Mouse (Mus musculus) layer of hippocampus, postnatal 10 days (tissue): Measurements from ENCODE around the gene Dazap1. TPM values are rescaled to one million over a fixed set of nuclear protein-coding genes. Genes with fewer than 3 reads are reported as not detected.
A peak's percentile ranks its signal among the peaks of the same experiment; 100 is the strongest.

Experiments
- DNase-seq, 2 experiments: peaks; one replicate each; pipeline ENCODE4 v3.0.0; 2021; ENCODE audit warnings: low spot score in 2 of 2
- microRNA-seq, 2 experiments: library from miRNA; unstranded; fragments of <30 nt; microRNA quantifications; one replicate each; pipeline ENCODE4 v1.2.0; 2021
- total RNA-seq, 2 experiments: library from RNA; stranded (reverse); gene quantifications; 2 replicates each; pipeline ENCODE4 v1.2.3; 2021

Dazap1 gene
- total RNA-seq, 2 experiments from 2014 or later, result 94.6 to 96.3 TPM

- DNase-seq, result no peak
Observed at GRCm38 (mm10) chr10:80321014-80321669, 59.9 kb downstream of the Dazap1 start.

DNA sequence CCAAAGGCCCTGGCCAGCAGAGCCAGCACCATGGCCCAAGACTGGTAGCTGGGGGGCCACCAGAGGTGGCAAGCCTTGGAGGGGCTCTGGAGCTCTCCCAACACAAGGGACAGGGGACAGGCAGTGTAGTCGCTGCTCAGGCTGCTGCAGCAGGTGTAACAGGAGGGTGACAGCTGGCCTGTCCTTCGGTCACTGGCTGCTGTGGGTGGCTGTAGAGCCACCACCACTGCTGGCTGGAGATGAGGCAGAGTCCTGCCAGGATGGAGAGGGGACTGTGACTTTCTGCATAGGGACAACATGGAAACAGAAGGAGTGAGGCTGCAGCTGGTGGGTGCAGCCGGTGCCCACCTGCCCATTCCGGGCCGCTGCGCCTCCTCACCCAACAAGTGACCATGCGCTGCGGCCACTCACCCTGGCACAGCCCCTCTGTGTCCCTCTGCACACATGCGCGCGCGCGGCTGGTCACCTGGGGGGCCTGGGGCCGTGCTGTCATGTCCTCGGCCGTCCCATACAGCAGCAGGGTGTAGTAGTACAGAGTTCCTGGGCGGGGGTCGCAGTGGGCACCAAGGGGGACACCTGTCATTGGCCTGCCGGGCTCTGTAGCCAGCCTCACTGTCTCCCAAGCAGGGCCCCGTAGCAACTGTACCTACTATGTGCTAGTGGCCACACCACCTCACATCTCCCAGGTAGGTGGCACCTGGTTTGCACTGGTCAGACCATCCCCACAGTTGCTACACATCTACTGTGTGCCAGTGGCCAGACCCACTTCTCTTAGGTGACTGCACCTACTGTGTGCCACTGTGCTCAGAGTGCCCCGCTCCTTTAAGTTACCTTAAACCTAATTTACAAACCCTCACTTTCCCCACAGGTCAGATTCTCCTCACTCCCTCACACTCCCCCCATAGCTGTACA is 60.6 kb downstream of the Dazap1 start:
- DNase-seq, result no peak

- DNase-seq, result peak in 1 of 2 experiments; percentile 46
Observed at GRCm38 (mm10) chr10:80322811-80323211, 61.5 kb downstream of the Dazap1 start.

GRCm38 (mm10) chr10:80323261-80324119 is 62.2 kb downstream of the Dazap1 start:
- DNase-seq, result peak in 1 of 2 experiments; percentile 65

- no peak for DNase-seq
Observed at GRCm38 (mm10) chr10:80324120-80325037, 63.1 kb downstream of the Dazap1 start.

- DNase-seq, result no peak
Observed at GRCm38 (mm10) chr10:80325045-80325444, 63.8 kb downstream of the Dazap1 start.

DNA sequence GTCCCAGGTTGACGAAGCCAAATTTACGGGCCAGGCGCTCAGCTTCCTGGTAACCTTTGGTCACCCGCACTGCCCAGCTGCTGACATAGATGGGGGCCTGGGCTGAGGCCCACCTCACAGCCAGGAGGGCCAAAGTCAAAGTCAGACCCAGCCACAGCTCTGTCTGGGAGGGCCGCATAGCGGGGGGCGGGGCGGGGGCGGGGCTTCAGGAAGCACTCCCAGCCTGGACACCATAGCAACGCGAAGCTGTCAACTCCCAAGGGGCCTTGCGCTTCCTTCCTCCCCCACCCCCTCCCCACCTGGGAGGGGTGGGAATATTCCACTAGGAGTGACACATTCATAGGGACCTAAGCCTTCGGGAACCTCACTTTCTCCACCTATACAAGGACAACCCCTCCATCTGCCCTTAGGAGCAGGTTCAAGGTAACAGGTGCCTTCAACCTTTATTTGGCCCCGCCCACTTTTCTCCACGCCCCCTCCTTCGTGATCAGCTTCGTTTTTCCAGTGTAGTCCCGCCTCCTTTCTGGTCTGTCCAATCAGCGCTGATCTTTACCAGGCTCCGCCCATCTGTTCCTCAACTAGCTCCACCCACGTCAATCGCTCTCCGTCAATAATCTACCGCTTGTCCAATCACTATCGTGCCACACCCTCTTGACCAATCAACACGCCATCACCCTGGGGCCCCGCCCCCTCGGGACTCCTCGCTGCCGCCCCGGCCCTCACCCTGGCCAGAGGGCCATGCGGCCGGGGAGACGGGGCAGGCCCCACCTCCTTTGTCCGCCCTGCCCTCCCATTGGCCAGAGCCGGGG is 68.2 kb downstream of the Dazap1 start, which contains the start of the genes Pcsk4 and Reep6:
Gene Pcsk4, minus strand, starts transcription at position 226 of the 809 bp plus-strand sequence.
Gene Reep6, plus strand, starts transcription at position 681 of the 809 bp plus-strand sequence.
- DNase-seq, result peak; percentile 97 to 98

DNA sequence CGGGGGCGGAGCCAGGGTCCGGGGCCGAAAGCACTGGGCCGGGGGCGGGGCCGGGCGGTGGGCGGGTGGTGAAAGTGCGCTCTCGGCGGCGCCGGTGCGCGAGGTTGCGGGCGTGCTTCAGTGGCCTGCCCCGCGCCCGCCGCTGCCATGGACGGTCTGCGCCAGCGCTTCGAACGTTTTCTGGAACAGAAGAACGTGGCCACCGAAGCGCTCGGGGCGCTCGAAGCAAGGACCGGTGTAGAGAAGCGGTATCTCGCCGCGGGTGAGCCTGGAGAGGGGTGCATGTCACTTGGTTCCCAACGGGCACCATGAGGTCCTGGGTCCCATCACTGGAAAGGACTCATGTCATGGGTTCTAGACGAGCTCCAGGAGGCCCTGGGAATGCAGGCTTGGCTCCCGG is 68.8 kb downstream of the Dazap1 start:
- DNase-seq, result no peak

DNA sequence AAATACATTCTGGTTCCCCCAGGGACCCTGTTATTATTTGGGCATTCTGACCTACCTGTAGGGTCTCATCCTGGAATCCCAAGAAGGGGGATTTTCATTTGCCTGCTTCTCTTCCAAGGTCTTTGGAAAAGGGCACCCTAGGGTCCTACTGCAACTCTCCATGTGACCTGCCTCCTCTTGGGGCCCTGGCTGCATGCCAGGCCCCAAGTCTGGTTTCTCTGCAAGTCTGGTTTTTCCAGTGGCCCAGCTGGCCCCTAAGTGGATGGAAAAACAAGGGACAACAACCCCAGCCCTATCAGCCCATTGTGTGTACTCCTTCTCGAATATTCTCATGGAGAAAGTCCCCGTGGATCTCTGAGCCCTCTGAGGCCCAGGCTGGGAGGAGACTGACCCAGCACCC is 69.6 kb downstream of the Dazap1 start:
- DNase-seq, result no peak

DNA sequence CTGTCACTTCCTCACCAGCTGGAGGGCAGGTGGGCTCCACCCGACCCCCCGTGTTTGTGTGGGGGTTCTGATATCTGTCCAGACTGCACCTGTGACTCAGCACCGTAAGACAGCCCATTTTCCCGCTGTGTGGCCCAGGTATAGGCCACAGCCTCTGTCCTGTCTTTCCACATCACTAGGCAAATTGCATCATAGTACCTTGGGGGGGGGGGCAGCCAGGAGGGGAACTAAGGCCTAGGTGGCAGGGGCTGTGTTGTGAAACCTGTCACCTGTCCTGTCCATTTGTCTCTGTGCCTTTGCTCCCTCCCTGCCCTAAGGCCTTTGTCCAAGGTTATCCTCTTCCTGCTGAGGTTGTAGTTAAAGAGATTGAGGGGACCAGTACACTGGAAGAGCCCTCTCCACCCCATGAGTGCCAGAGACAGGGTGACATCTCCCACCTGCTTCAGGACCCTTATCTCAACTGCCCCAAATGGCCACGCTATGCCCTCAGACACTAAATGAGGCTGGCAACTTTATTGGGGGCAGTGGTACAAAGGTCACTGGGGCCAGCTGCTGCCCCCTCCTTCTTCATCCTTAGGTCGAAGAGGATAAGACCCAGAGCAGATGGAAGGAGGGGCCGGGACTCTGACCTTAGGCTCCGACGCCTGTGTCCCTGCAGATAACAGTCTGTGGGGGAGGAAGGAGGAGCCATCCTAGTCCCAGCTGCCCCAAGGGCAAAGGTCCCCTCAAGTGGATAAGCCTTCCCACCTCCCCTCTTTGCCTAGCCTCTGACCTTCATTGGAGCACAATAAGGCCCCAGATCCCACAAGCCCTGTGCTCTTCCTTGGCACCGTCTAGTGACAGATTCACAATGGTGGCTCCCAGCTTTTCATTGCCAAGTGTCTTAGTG is 70.6 kb downstream of the Dazap1 start:
- DNase-seq, result no peak

DNA sequence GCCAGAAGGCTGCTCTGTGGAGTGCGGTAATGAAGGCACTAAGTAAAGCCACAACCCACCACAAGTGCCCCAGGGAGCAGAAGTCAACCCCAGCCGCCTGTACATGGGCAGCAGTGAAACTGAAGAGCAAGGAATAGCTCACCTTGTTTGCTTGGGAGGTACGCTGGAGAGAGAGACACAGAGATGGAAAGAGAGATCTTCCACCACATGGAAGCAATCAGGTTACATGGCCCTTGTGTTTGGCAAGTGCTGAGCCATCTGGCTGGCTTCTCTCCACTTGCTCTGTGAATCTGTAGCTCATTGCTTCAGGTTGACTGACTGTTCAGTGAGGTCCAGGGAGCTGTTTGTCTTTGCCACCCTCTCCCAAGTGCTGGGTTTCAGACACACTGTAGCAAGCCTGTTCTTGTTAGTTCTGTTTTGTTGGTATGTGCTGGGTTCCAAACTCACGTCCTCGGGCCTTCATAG is 71.3 kb downstream of the Dazap1 start:
- no peak for DNase-seq

DNA sequence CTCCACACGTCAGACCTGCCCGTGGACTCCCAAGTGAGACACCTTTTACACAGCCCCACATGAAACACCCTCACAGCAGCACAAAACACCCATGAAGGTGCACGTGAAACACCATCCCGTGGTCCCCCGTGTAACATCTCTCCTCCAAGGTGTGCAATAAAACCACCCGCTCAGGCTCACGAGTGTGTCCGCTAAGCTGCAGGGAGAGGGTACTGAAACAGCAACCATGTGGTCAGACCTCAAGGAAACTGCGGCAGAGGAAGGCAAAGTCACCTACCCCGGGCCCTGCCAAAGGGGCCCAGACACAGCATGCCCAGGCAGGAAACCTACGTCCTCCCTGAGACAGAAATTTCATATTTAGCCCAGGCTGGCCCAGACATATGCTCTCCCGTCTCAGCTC is 75.0 kb downstream of the Dazap1 start:
- no peak for DNase-seq

Small RNA genes lying within 50 kb of the gene (microRNA-seq; reads per million reads assigned to microRNA genes)
- gene Mir6911, result 1.3 to 3.1 reads per million in 2 experiments

Other genes with a start within 250 kb of the Dazap1 start
- 1 to 10 TPM; 3.3 to 3.8 TPM for gene Arhgap45, start 244.8 kb upstream of the Dazap1 start, total RNA-seq
- gene Polr2e, start 221.7 kb upstream of the Dazap1 start, total RNA-seq, result 10 to 100 TPM; 66.9 to 76.7 TPM
- 100 to 1,000 TPM; 408 to 448 TPM for gene Gpx4, start 214.3 kb upstream of the Dazap1 start, total RNA-seq
- 10 to 100 TPM; 19.7 to 23.9 TPM for gene Sbno2, start 155.9 kb upstream of the Dazap1 start, total RNA-seq
- gene Stk11, start 145.7 kb upstream of the Dazap1 start, total RNA-seq, result 10 to 100 TPM; 77.1 to 88.3 TPM
- gene Atp5d, start 122.9 kb upstream of the Dazap1 start, total RNA-seq, result 100 to 1,000 TPM; 385 to 392 TPM
- 100 to 1,000 TPM; 360 to 374 TPM for gene Cbarp, start 120.7 kb upstream of the Dazap1 start, total RNA-seq
- gene Midn, start 113.2 kb upstream of the Dazap1 start, total RNA-seq, result 100 to 1,000 TPM; 112 to 128 TPM
- gene Cirbp, start 95.5 kb upstream of the Dazap1 start, total RNA-seq, result 100 to 1,000 TPM; 154 to 175 TPM
- gene 1600002K03Rik, start 88.5 kb upstream of the Dazap1 start, total RNA-seq, result 1 to 10 TPM; 4.3 to 6.7 TPM
- 10 to 100 TPM; 16.8 to 19.8 TPM for gene Efna2, start 82.0 kb upstream of the Dazap1 start, total RNA-seq
- gene Mum1, start 35.1 kb upstream of the Dazap1 start, total RNA-seq, result 10 to 100 TPM; 40.3 to 46.6 TPM
- gene Ndufs7, start 12.4 kb upstream of the Dazap1 start, total RNA-seq, result 100 to 1,000 TPM; 143 to 152 TPM
- gene Gamt, start 474 bp upstream of the Dazap1 start, total RNA-seq, result 10 to 100 TPM; 27.8 to 31.5 TPM
- gene Rps15, start 31.0 kb downstream of the Dazap1 start, total RNA-seq, result 100 to 1,000 TPM; 733 to 857 TPM
- gene Apc2, start 34.5 kb downstream of the Dazap1 start, total RNA-seq, result 100 to 1,000 TPM; 179 to 181 TPM
- gene 2310011J03Rik, start 59.1 kb downstream of the Dazap1 start, total RNA-seq, result 10 to 100 TPM; 19.7 to 22.2 TPM
- 1 to 10 TPM; 7.1 to 8.0 TPM for gene Pcsk4, start 68.0 kb downstream of the Dazap1 start, total RNA-seq
- 10 to 100 TPM; 10.3 to 11.6 TPM for gene Reep6, start 68.5 kb downstream of the Dazap1 start, total RNA-seq
- gene Adamtsl5, start 86.9 kb downstream of the Dazap1 start, total RNA-seq, result 1 to 10 TPM in 1 of 2 experiments, under 1 TPM in 1; 0.75 to 1.2 TPM
- gene Plk5, start 95.0 kb downstream of the Dazap1 start, total RNA-seq, result 1 to 10 TPM; 1.7 to 3.8 TPM
- 10 to 100 TPM; 33.6 to 36.6 TPM for gene Mex3d, start 126.2 kb downstream of the Dazap1 start, total RNA-seq
- 100 to 1,000 TPM; 119 to 129 TPM for gene Mbd3, start 138.1 kb downstream of the Dazap1 start, total RNA-seq
- 100 to 1,000 TPM; 503 to 527 TPM for gene Uqcr11, start 145.3 kb downstream of the Dazap1 start, total RNA-seq
- gene Tcf3, start 172.2 kb downstream of the Dazap1 start, total RNA-seq, result 10 to 100 TPM; 36.1 to 42.9 TPM
- gene Onecut3, start 233.3 kb downstream of the Dazap1 start, total RNA-seq, result under 1 TPM; 0.07 TPM